Mouse (Mus musculus): ENCODE data around the gene Tmcc3.

Tmcc3 gene

GRCm38 (mm10) chr10:94477366-94478225, 165.8 kb downstream of the Tmcc3 start:
- DNase-seq = no peak

GRCm38 (mm10) chr10:94479646-94480045, 167.9 kb downstream of the Tmcc3 start:
- DNase-seq = no peak

- peak; percentile 75 to 82 for DNase-seq
These were observed 168.8 kb downstream of the Tmcc3 start for GRCm38 (mm10) chr10:94480380-94481101.

GRCm38 (mm10) chr10:94481613-94482012, 169.9 kb downstream of the Tmcc3 start:
- no peak for DNase-seq

- DNase-seq = no peak
These were observed 174.4 kb downstream of the Tmcc3 start for GRCm38 (mm10) chr10:94486179-94486578.

GRCm38 (mm10) chr10:94489509-94489908, 177.8 kb downstream of the Tmcc3 start:
- no peak for DNase-seq

GRCm38 (mm10) chr10:94491006-94491405, 179.3 kb downstream of the Tmcc3 start:
- no peak for DNase-seq

- peak; percentile 11 to 16 for DNase-seq
These were observed 182.7 kb downstream of the Tmcc3 start for GRCm38 (mm10) chr10:94494403-94494846.

- DNase-seq = no peak
These were observed 183.9 kb downstream of the Tmcc3 start for GRCm38 (mm10) chr10:94495496-94496235.

- no peak for DNase-seq
These were observed 185.2 kb downstream of the Tmcc3 start for GRCm38 (mm10) chr10:94496826-94497440.

GRCm38 (mm10) chr10:94500210-94500876, 188.6 kb downstream of the Tmcc3 start:
- DNase-seq = no peak

- DNase-seq = no peak
These were observed 189.1 kb downstream of the Tmcc3 start for GRCm38 (mm10) chr10:94500877-94501273.

GRCm38 (mm10) chr10:94501796-94502195, 190.0 kb downstream of the Tmcc3 start:
- no peak for DNase-seq

GRCm38 (mm10) chr10:94505248-94505772, 193.6 kb downstream of the Tmcc3 start:
- DNase-seq = no peak

- no peak for DNase-seq
These were observed 197.1 kb downstream of the Tmcc3 start for GRCm38 (mm10) chr10:94508863-94509262.

- no peak for DNase-seq
These were observed 201.0 kb downstream of the Tmcc3 start for GRCm38 (mm10) chr10:94512771-94513170.

- DNase-seq = no peak
These were observed 202.3 kb downstream of the Tmcc3 start for GRCm38 (mm10) chr10:94514091-94514505.

- peak; percentile 27 to 61 for DNase-seq
These were observed 202.9 kb downstream of the Tmcc3 start for GRCm38 (mm10) chr10:94514506-94515178.

GRCm38 (mm10) chr10:94515179-94515545, 203.4 kb downstream of the Tmcc3 start:
- DNase-seq = peak in 1 of 2 experiments; percentile 50

GRCm38 (mm10) chr10:94515583-94515982, 203.8 kb downstream of the Tmcc3 start:
- DNase-seq = no peak

- DNase-seq = no peak
These were observed 208.1 kb downstream of the Tmcc3 start for GRCm38 (mm10) chr10:94519887-94520286.
